Mouse (Mus musculus): ENCODE data around the gene Aifm3.

Aifm3 gene

GRCm38 (mm10) chr16:17556180-17556579, 66.8 kb downstream of the Aifm3 start:
- no peak for DNase-seq

GRCm38 (mm10) chr16:17556907-17557306, 67.5 kb downstream of the Aifm3 start:
- DNase-seq, result no peak
